Mouse (Mus musculus): ENCODE results near the gene Pbx1.

Gene Pbx1

GRCm38 (mm10) chr1:168169791-168170190, 262.3 kb downstream of the Pbx1 start:
- no peak for DNase-seq (ENCODE audit: low spot score in 2 of 2)

DNA sequence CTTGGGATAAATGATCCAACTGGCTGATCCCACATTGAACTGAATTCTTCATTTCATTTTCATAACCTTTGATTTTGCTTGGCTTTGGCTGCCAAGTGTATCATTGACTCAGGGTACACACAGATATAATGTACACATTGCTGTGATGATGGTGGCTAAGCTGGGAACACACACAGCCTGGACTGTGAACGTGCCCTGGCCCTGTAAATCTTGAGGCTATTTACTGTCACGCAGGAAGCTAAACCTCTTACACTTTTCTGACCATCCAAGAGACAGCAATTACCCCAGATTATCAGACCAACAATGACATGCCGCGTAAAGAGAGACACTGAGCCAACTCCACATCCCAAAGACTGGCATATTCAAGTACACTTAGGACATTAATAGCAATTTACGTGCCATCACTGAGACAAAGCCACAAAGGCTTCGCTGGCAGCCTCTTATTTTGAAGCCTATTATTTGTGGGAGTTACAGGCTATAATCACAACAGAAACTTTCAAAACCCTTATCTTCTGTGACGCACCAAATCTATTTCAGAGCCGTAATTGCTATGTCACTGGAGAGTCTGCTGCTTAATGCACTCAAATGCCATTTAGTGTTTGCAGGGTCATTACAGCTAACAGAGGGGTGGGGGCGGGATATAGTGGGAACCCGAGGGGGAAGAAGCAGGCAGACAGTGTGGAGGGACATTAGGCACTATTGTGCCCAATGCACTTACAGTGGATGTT, 262.9 kb downstream of the Pbx1 start:
- no peak for DNase-seq (ENCODE audit: low spot score in 2 of 2)

DNA sequence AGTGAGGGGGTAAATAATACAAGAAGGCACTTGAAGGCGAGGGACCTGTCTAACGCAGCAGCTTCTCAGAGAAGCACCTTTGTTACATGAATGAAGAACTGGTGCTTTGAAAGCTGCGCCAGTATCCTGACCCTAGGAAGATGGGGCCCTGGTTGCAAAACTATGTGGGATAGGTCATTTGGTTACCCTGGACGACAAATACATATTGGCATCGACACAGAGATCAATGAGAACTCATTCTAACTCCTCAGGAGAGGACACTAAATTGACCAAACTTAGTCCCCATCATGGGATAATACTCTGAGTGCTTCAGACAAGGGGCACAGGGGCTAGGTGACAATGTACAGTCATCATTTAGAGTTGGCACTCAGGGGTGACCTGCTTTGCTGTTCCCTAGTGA, 264.3 kb downstream of the Pbx1 start:
- no peak for DNase-seq (ENCODE audit: low spot score in 2 of 2)

DNA sequence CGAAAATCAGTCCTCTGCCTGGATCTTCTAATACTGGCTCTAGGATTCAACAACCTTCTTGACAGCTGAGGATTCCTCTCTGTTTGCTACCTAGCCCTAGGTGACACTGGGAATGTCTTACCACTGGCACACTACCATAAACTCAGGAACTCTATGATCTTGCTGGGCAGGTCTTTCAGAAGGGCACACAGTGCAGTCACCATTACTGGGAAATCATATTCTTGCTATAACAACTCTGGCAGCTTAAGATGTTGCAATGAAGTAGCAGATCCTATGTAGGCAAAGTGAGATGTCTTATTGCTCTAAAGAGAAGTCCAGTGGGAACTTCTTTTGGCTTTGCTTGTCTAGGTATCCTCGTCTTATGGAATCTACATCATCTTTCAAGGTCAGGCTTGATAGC, 265.2 kb downstream of the Pbx1 start:
- DNase-seq (ENCODE audit: low spot score in 2 of 2), result no peak

DNA sequence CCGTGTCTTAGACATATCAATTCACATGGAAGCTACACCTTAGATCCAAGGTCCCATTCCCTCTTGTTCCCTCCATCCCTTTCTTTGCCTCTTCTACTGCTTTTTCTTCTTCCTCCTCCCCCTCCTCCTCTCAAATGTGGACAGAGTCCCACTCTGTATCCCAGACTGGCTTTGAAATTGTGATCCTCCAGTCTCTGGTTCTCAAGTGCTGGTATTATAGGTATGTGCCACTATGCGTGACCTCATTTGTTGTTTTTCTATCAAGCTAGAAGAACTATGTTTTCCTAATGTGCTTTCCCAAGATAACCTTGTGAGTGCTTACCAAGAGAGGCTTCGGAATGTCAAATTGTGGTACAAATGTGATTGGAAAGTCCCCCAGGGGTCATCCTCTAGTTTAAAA, 267.1 kb downstream of the Pbx1 start:
- no peak for DNase-seq (ENCODE audit: low spot score in 2 of 2)

- no peak for DNase-seq (ENCODE audit: low spot score in 2 of 2)
These were observed 268.4 kb downstream of the Pbx1 start for GRCm38 (mm10) chr1:168163521-168164233.

DNA sequence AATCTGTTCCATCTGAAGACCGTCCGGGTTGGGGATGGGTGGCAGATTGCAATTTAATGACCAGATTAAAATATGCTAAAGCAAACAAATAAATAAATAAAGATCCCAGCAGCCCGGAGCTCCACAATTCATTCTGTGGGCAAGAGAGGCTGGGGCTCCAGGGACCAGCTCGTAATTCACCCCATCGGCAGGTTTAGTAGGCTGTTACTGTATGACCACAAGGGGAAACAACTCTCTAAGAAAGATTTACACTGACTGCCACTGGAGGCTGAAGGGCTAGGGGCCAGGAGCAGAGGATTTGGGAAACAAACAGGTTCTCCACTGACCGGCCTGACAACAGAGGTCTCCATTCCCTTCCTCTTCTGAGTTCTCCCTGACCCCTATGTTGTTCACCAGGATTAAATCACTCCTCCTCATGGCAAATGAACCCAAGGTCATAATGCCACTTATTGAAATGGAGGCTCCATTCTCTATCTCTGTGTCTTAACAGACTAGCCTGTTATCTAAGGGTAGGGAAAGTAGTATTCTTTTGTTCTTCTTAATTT, 292.9 kb downstream of the Pbx1 start:
- no peak for DNase-seq (ENCODE audit: low spot score in 2 of 2)

DNA sequence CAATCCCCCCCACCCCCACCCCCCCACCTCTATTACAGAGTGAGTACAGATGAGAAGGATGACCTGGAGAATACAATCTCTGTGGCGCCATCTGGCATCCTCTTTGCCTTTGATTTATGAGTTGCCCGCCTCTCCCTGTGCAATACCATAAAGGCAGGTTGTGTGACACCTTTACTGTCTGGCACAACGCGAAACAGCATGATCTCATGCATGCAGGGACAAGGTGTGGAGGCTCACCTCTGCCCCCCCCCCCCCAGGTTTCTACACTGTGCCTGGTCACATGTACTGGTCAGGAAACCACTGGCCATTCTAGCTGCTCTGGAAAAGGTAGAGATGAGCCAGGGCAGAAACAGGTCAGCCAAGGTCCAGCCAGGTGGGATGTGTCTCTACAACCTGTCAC, 293.4 kb downstream of the Pbx1 start:
- no peak for DNase-seq (ENCODE audit: low spot score in 2 of 2)

- no peak for DNase-seq (ENCODE audit: low spot score in 2 of 2)
These were observed 294.2 kb downstream of the Pbx1 start for GRCm38 (mm10) chr1:168137890-168138289.

DNA sequence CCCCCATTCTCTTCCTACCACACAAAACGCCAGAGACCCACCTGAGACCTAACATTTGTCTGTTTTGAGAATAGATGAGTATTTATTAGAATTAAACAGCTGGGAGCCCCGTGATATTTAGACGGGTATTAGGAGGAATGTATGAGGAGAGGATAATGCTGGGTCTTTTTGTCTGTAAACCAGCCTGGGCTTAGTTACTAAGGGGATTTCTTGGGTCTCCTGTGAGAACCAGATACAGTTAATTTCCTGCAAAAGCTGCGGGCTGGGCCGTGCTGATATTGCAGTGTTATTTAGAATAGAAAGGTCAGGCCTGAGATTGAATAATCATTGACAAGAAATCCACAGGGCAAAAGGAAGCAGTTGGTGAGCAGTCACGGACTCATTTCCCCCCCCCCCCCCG, 296.5 kb downstream of the Pbx1 start:
- DNase-seq (ENCODE audit: low spot score in 2 of 2), result no peak

DNA sequence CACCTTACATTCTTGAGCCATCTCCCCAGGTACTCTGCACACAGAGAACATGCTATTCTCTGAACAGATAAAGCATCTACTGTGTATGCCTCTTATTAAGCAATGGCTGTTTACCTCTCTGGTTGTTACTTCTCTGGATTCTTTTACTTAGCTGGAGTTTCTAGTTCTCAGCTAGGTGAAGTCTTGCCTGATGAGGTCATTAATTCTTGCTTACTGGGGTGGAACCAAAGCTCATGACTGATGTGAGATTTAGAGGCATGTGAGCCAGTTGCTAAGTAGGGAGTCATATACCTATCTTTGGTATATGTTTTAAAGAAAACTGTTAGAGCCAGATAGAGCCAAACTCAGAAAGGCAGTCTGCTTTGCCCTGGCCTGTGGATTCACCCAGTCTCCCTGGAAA, 298.4 kb downstream of the Pbx1 start:
- no peak for DNase-seq (ENCODE audit: low spot score in 2 of 2)

DNA sequence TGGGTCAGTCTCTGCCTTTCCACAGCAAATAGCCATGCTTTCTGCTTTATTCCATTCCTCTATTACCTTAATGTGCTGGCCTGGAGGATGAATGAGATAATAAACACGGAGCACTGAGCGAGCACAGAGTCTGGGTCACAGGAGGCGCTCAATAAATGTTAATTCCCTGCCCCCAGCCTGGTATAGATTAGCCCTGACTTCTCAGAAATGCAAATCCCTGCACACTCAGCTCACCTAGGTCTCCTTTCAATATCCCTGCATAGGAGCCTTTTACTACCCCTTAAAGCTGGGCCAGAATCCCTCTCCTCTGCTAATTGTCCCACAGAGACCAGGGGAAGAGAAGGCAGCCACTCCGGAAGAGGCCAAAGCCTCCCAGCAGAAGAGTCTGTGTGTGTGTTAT, 304.1 kb downstream of the Pbx1 start:
- DNase-seq (ENCODE audit: low spot score in 2 of 2), result no peak

GRCm38 (mm10) chr1:168124643-168125490, 307.2 kb downstream of the Pbx1 start:
- no peak for DNase-seq (ENCODE audit: low spot score in 2 of 2)

GRCm38 (mm10) chr1:168118077-168118476, 314.0 kb downstream of the Pbx1 start:
- no peak for DNase-seq (ENCODE audit: low spot score in 2 of 2)

DNA sequence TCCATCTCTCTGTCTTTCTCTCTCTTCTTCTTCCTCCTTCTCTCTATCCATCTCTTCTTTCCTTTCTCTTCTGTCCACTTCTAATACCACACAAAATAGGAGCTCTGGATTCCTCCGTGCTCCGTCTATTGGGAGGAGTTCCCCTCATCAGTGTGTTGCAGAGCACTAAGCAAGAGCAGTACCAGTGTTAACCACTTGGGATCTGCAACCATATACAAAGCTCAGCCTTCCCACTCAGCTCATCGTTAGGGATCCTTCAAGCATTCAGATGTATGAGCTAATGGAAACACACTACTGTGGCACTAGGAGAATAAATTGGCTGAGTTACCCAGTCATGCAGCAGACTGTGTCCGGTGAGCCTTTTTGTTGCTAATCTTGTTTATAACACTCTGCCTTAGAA, 314.7 kb downstream of the Pbx1 start:
- no peak for DNase-seq (ENCODE audit: low spot score in 2 of 2)

DNA sequence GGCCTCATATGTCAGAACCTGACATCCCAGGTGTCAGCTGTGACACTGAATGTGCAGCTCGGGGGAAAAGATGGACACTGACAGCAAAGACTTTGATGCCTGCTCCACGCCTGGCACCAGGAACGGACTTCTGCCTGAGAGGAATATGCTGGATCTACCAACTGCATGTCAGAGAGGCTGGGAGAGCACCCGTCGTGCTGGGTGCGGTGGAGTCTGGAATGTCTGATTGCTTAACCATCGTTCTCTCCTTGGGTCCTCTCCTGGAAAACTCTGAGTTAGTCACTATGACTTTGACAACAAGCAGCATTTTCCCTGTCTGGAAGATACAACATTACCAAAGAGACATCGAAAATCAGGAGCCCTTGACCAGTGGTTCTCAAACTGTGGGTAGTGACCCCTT, 322.3 kb downstream of the Pbx1 start:
- no peak for DNase-seq (ENCODE audit: low spot score in 2 of 2)

- no peak for DNase-seq (ENCODE audit: low spot score in 2 of 2)
These were observed 328.2 kb downstream of the Pbx1 start for GRCm38 (mm10) chr1:168103821-168104220.

DNA sequence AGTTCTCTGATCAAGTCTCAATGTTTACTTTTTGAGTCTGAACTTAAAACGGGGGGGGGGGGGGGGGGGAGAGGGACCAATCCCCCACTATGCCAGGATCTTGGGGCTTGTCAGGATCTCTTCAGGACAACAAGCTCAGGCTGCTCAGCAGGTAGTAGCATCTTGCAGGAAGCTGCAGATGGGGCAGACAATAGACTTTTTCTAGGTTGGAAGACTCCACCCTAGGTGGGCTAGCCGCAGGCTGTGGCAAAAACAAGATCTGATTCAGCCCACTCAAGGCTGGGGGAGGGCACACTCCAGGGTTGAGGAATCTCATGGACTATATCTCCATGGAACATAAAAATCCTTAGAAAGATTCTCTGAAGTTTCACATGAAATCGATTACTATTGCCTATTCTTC, 330.6 kb downstream of the Pbx1 start:
- no peak for DNase-seq (ENCODE audit: low spot score in 2 of 2)

DNA sequence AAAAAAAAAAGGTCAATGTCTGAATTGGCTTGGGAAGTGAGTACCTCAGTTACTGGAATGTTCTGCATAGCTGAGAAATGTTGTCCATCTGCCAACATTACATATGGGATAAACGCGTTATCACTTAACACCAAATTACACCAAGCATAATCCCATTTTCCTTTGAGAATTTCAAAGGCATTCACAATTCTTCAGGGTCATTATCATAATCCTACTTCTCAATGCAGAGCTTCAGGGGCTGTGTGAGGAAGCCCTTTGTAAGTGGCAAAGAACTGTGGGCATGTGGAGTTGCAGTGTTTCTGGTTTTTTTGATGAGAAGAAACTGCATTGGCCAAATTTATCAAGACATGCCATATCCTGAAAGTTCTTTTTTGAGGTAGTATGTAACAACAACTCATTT, 333.3 kb downstream of the Pbx1 start:
- no peak for DNase-seq (ENCODE audit: low spot score in 2 of 2)

DNA sequence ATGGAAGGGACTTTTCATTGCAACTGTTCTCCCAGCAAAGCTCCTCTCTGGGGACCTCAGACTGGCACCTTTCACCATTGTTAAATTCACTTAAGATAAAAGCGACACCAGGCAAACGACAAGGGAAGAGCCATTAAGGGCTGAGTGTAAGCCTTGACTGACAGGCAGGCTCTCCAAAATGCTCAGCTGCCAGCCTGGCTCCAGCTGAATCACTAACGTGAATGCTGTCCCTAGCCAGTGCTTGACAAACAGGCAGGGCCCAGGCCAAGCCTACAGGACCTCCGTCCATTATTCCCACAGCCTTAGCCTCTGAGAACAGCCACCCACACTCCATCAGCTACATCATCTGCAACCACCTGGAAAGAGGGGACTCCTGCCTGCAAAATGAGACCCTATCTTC, 337.4 kb downstream of the Pbx1 start:
- DNase-seq (ENCODE audit: low spot score in 2 of 2), result no peak

GRCm38 (mm10) chr1:168093044-168093443, 339.0 kb downstream of the Pbx1 start:
- peak; percentile 32 to 44 for DNase-seq (ENCODE audit: low spot score in 2 of 2)

- no peak for DNase-seq (ENCODE audit: low spot score in 2 of 2)
These were observed 340.4 kb downstream of the Pbx1 start for GRCm38 (mm10) chr1:168091627-168092026.
